Mouse (Mus musculus): ENCODE results near the gene Sirt7.
A peak's percentile ranks its signal among the peaks of the same experiment; 100 is the strongest.
"Not testable (repeated sequence)": the region's sequence is repeated elsewhere in the genome, so short reads cannot be mapped to it uniquely, and the experiment has no call there.

Sirt7 gene

DNA sequence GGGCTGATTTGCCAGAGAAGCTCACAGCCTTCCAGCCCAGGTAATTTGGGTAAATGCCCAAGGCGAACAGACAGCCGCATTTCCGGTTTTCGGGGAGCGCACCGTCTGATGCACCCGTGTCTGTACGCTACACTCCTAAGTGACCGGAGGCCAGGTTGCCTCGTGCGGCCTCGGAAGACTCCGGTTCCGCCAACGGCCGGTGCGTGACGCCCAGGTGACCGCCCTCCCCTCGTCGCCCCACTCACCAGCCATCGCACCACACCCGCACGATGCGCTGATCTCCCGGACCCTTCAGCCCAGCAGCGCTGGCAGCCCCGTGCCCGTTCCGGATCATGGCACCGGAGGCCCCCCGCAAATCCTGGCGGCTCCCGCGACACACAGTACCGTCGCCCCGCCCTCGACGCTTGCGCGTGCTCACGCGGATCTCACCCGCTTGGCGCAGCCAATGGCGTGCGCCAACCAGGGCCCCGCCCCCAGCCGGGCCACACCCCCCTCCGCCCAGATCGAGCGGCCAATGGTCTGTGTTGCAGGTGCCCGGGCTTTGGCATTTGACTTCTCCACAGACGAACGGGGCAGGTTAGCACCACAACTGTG lies 7.4 kb downstream of the Sirt7 start, which contains the start of gene Pcyt2:
Gene Pcyt2, minus strand, starts transcription at position 418 of the 594 bp plus-strand sequence.
- DNase-seq (ENCODE audit: low spot score), result peak; percentile 94

DNA sequence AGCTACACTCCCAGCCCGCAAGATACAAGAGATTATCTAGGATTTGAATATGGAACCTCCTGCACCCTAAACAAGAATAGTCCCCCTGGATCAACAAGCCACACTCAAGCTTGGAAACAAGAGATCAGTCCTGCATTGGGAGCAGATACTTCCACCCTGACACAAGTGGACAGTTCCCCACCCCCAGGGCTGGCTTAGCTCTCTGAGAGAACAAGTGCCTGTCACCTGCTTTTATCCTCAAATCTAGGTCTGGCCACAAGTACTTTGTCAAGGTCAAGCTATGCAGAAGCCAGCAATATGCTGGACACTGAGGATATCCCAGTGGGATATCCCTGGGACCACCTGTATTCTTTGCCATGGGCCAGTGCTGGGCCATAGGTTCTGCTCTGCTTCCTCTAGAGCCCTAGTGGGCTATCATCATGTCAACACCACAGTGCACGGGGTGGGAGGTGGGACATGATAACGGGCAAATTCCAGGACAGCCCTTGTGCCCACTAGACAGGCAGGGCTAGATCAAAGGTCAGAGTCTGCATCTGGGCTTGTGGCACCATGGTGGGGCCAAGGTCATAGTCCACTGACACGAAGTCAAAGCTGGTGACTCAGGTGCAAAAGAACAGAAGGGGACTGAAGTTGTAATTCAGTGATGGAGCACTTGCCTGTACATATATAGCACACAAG lies 8.3 kb downstream of the Sirt7 start:
- no peak for DNase-seq (ENCODE audit: low spot score)

DNA sequence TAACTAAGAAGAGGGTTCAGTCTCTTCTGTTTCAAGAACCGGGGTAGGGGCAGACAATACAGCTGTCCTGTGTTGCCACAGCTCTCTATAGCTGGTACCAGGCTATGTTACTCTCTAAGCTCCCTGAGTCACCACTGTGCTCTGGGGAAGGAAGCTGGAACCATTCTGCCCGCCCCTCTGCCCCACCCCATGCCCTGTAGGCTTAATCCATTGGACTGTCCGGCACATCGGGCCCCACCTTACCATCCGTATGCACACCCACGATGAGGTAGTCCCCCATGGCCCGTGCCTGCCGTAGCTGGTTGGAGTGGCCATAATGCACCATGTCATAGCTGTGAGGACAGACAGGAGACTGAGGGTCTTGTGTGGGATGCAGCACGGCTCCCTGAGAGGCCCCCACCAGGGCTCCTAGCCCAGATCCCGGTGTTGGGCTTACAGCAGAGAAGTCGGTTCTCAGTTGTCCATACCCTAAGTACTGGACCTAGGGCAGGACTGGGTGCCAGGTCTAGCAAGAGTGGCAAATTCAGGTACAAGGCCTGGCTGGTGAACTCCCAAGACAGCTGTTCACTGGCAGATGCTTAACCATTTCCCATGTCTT lies 9.3 kb downstream of the Sirt7 start:
- peak; percentile 48 for DNase-seq (ENCODE audit: low spot score)

DNA sequence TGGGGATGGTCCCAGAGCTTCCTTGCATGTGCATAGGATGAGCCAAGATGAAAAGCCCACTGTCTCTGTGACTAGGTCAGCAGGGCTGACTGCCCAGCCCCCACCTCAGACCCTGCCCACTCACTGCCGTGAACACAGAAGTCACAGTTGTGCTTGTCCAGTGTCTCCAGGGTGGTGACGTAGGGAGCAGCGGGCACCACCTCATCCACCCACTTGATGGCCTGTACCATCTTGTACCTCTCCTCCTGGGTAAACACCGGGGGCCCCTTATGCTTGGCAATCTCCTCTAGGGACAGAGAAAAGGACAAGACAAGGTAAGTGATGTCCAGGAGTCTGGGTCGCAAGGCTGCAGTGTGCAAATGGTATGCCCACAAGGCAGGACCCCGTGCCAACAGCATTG lies 9.9 kb downstream of the Sirt7 start:
- DNase-seq (ENCODE audit: low spot score), result no peak

DNA sequence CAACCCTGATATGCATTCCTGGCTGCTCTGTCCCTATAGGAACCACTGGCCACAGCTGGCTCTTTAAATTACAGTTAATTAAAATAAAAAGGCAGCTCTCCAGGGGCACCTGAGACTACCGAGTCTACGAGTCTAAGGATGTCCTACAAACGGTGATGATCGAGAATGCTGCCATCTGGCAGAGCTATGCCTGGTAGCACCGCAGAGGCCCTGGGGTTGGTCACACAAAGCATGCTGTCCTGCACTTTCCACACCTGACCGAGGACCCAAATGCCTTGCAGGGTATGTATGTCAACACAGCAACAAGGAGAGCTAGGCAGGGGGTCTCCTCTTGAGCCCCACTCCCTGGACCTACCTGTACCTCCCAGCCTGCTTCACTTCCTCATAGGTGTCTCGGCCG lies 11.1 kb downstream of the Sirt7 start:
- no peak for DNase-seq (ENCODE audit: low spot score)

DNA sequence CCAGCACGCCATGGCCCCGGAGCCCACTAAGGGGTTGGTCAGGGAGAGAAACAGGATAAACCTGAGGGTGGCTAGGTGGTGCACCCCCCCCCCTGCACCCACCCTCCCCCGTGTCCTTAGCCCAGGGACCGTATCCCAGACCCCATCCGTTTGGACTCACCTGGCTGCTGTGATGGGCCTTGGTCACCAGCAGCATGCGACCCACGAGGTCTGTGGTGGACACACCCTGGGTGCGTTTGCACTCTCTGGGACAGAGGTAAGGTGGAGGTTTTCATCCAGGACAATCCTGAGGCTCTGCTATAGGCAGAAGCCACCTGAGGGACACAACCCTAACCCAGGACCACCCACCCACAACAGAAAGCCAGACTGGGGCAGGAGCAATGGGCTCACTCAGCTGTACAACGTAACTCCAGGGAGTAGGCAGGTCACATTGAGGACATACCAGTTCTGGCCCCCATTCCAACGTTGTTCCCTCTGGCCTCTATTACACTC lies 11.5 kb downstream of the Sirt7 start:
- no peak for DNase-seq (ENCODE audit: low spot score)

DNA sequence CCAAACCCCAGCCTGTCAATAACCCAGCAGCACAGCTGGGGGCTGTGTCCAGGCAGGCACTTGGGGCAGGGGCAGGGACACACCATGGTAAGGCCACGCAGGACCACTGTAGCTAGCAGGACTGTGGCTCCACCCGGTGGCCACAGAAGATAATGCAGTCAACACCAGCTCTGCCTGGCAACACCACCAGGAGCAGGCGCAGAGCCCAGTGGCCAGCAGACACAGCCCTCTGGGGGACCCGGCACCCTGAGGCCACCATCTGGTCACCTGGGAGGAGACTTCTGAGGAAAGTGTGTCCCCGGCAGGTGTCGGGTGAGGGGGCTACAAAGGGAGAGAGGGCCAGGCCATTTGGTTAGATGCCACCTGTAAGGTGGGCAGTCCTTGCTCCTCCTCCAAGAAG lies 12.3 kb downstream of the Sirt7 start:
- DNase-seq (ENCODE audit: low spot score), result peak; percentile 68

DNA sequence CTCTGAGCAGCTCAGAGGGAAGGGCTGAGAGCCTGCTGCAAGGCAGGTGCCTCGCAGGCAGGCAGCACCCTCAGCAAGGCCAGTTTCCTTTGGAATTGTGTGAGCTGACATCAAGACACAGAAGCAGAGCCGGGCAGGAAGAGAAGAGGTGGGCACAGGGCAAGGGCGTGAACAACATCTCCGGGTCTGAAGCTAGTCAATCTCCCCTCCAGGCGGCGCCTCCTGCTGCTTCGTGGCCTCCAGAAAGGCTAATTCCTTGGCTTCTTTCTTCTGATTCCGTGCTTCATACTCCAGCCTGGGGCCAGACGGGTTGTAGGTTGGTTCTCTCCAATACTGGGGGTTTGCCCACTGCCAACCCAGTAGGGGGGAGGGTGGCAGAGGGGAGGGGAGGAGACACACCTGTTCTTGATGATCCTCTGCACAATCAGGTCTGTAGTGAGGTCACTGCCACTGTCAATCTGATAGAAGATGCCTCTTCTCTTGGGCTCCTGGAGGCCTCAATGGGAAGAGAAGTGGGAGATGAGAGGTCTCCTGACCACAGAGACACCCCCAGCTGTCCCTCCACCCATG lies 14.5 kb downstream of the Sirt7 start:
- no peak for DNase-seq (ENCODE audit: low spot score)

DNA sequence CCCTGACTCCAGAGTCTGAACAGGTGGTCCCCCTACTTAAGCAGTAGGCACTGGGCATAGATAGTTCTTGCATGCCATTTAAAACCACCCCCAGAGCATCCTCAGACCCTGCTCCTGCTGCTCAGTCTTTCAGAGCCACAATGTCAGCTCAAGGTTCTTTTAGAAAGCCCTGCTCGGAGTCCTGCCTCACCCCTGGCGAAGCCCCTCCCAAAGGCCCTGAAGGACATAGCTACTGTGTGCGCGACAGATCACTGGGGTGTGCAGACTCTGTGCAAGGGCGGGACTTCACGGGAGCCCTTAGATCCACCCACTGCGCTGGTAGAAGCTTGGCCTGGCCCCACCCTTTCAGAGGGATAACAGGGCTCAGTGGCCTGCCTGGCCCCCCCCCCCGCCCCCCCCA lies 15.8 kb downstream of the Sirt7 start:
- DNase-seq (ENCODE audit: low spot score), result no peak

DNA sequence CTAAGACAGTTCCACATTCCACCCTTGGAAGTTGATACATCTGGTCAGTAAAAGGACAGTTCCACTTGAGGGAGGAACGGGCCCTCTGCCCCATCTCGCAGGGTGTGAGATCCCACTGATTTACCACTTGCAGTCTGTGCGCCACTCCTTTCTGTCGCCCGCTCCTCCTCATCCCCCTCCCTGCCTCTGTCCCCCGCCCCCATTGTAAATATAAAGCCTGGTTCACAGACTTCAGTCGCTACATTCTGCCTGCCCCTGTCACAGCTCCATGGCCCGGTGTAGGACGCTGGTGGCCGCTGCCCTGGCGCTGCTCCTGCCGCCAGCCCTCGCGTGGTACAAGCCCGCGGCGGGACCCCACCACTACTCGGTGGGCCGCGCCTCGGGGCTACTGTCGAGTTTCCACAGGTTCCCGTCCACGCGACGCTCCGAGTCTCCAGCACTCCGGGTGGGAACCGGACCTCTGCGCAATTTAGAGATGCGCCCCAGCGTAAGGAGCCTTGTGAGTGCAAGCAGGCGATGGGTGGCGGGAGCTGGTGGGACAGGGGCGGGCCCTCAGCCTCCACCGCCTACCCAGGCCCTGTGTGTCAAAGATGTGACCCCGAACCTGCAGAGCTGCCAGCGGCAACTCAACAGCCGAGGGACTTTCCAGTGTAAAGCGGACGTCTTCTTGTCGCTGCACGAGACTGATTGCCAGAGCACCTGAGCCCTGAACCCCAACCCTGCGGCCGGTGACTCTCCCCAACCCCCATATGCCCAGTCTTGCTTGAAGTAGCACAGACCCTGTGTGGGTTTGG lies 16.6 kb downstream of the Sirt7 start, which contains the start of gene Npb:
Gene Npb, plus strand, starts transcription at position 237 of the 794 bp plus-strand sequence.
- DNase-seq (ENCODE audit: low spot score), result no peak

DNA sequence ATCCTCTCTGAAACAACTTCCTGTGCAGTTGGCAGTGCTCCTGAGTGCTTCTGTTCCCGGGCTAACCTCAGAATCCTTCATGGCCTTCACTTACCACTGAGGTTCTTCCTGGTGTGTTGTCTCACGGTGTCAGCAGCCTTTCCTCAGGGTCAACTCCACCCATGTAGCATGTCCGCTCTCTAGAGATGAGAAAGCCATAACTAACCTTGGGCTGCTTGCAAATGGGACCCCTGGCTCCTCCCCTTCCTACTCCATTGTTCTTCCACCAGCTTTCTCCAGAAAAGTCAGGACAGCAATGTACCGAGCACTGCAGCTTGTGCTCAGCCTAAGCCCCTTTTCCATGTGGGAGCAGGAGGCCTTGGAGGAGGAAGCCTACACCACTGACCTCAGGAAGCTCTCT lies 18.3 kb downstream of the Sirt7 start:
- no peak for DNase-seq (ENCODE audit: low spot score)

DNA sequence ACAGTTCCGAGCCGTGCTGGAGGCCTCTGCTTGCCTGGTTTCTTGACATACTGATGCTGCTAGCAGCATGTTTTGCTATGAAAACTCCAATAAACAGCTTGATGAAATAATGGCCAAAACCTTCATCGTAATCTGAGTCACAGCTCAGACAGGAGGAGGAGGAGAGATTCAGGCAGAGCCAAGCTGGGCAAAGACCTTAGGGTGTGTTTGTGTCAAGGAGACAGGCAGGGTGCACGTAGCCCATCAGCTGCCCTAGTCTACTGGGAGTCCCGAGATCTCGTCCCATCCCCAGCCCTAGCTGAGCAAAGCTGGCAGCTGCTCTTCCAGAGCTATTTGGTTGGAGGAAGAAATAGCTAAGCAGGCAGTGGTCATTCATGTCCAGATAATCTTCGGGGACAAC lies 19.4 kb downstream of the Sirt7 start:
- no peak for DNase-seq (ENCODE audit: low spot score)

DNA sequence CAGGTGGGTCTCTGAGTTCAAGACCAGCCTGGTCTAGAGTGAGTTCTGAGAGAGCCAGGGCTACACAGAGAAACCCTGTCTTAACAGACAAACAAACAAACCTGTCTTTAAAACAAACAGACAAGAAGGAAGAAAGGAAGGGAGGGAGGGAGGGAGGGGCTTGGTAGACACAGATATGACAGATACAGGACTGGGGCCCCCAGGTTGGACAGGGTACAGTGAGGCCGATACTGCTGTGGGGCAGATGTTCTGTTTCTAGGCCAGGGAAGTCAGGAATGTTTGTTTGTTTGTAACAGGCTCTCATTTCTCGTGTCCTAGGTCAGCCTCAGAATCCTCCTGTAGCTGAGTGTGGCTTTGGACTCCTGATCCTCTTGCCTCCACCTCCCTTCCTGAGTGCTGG lies 21.5 kb downstream of the Sirt7 start:
- no peak for DNase-seq (ENCODE audit: low spot score)

DNA sequence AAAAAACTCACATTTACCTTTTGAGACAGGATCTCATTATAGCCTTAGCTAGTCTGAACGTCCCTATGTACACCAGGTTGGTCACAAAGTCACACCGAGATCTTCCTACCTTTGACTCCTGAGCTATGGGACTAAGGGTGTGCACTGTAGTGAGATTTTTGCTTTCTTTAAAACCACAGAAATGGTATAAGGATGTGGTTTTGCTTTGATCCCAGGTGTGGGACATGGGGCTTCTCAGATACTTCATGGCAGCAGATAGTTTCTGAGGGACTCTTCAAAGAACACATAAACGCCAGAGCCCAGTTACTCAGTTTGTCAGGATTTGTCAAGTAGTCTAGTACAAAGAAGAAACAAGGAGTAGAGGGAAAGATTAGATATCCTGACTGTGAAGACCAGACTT lies 24.3 kb downstream of the Sirt7 start:
- DNase-seq (ENCODE audit: low spot score), result no peak

DNA sequence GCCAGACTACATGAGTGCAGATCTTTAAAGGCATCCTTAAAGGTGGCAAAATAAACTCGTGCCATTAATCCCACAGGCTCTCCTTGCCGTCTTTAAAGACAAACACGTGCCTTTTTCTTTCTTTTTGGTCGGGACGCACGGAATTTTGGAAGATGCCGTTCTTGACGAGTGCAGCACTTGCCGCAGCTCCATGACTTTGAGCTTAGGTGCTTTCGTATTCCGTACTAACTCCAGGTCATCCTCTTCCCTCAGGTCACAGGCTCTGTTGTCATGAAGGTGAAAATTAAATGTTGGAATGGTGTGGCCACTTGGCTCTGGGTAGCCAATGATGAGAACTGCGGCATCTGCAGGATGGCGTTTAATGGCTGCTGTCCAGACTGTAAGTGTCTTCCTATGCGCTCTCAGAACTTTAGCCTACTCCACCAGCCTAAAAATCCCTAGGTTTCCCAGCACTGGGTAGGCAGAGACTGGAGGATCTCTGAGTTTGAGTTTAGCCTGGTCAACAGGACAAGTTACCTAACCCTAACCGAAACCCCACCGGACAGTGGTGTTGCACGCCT lies 26.0 kb downstream of the Sirt7 start:
- no peak for DNase-seq (ENCODE audit: low spot score)

DNA sequence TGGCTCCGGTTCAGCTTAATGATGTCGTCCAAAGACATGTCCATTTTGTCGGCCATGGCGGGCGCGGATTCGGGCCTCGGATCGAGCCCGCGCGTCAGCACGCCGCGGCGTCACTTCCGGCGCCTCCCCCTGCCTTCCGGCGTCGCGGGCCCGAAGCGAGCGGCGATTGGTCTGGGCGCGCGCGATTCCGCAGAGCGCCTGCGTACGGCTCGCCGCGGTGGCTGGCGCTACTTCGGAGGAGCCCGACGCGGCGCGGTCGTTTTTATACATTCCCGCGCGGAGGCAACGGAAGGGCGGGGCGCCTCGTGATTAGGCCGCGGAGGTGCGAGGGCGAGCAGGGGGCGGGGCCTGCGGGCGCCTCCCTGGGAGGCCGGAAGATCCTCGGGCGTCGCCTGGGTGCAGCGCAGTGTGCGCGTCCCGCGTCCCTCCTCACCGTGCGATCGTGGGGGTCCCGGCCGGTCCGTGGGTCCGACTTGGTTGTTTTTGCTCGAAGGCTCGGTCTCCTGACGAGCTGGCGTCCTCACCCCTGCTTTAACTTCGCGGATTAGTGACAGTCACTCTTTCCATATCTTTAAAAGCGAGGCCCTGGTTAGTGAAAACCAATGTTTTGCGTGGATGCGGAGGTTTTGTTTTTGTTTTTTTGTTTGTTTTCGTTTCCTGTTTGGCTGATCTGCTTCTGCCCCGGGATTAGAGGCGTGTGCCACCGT lies 26.6 kb downstream of the Sirt7 start, which contains the start of the genes Alyref and Anapc11:
Gene Alyref, minus strand, starts transcription at position 83 of the 707 bp plus-strand sequence.
Gene Anapc11, plus strand, starts transcription at position 139 of the 707 bp plus-strand sequence.
- DNase-seq (ENCODE audit: low spot score), result peak; percentile 95

DNA sequence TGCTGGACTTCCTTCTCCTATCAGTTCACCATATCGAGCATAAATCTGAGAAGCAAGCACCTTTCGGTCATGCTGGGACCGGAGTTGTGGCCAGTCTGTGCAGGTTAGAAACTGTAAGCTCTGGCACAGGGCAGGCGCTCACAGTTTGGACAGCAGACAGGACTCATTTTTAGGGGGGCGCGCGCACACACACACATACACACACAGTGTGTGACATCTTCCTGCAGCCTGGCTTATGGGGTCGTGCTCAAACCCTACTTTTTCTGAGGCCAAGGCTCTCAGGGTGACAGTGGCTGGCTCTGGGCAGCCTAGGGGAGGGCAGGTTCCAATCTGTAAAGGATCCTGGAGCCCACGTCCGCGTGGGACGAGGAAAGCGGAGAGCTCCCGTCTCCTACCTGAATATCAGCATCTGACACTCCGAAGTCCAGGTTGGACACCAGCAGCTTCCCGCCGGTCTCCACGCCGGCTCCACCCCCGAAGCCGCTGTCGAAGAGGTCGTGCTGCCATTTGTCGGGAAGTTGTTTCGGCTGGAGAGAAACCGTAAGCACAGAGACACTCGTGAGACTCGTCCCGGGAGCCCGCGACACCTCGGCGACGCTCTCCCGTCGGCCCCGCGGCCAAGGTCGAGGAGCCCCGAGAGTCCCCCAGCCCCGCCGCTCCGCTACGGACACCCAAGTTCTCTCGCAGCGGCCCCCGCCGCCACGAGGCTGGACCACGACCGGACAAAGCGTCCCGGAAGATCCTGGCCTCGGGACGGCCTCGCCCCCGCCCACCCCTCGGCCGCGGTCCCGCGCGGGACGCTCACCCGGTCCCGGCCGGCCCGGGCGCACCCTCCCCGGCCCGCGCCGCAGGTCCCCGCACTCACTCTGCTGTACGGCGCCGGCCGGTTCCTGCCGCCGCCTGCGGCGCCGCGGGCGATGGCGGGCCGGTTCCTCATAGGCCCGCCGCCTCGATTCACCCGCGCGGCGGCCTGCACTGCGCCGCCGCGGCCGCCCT lies 27.5 kb downstream of the Sirt7 start:
- peak; percentile 53 for DNase-seq (ENCODE audit: low spot score)

DNA sequence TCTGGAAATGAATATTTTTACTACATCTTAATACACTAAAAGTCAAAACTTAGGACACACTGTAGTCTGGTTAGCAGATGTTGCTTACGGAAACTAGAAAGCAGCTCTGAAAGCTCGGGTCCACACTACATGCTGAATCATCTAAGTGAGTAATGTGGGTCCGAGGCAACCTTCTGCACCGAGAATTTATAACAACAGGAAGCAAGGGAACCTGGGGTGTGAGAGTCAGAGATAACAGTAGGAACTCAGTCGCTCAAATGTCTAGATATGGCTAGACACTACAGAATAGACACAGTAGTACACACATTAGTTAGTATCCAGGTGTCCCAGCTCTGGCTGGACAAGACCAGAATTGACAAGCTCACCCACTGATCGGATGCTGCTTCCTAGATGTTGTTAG lies 36.5 kb downstream of the Sirt7 start:
- no peak for DNase-seq (ENCODE audit: low spot score)

DNA sequence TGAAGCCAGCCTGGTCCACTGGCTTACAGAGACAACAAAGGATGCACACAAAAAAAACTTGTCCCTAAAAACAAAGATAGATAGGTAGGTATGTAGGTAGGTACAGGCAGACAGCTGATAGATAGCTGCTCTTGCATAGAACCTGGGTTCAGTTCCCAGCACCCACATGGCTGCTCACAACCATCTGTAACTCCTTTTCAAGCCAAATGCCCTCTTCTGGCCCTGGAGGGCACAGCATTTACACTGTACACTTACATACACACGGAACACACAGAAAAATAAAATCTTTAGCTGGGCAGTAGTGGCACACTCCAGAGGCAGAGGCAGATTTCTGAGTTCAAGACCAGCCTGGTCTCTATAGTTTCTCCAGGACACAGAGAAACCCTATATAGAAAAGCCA lies 41.1 kb downstream of the Sirt7 start:
- no peak for DNase-seq (ENCODE audit: low spot score)

DNA sequence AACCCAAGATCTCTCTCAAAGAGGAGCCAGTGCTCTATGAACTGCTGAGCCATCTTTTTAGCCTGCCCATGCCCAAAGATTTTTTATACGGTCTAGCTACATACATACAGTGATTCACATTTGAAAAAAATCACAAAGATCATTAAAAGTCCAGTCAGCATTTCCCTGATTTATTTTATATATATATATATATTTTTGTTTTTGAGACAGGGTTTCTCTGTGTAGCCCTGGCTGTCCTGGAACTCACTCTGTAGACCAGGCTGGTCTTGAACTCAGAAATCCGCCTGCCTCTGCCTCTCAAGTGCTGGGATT lies 42.1 kb downstream of the Sirt7 start:
- not testable (repeated sequence) for DNase-seq (ENCODE audit: low spot score)

Data from MN1 (cell line).